Mouse (Mus musculus) E14TG2a.4 (cell line): ENCODE results near the gene Vps13d.

Experiments
- H3K27me3 ChIP-seq: 2 replicates; pipeline ENCODE4 v1.6.1; 2014; ENCODE audit warnings: low read length, control low read depth; ENCODE audit not compliant: insufficient read depth
- H3K36me3 ChIP-seq: 2 replicates; pipeline ENCODE4 v1.6.1; 2014; ENCODE audit warnings: low read length, control low read depth; ENCODE audit not compliant: insufficient read depth
- H3K4me1 ChIP-seq: replicated peaks from 2 replicates; pipeline ENCODE4 v1.6.1; 2014; ENCODE audit warnings: low read depth, low read length, control low read depth
- H3K4me3 ChIP-seq: replicated peaks from 2 replicates; pipeline ENCODE4 v1.5.1; 2014; ENCODE audit warnings: mild to moderate bottlenecking, low read length
- H3K9me3 ChIP-seq: 2 replicates; pipeline ENCODE4 v1.6.1; 2014; ENCODE audit warnings: low read length, control low read depth
- CTCF ChIP-seq: conservative IDR thresholded peaks from 2 replicates; pipeline ENCODE4 v1.5.1; 2014; ENCODE audit warnings: low read length
- NANOG ChIP-seq: IDR thresholded peaks from 2 replicates; pipeline ENCODE4 v1.6.1; 2014; ENCODE audit warnings: borderline replicate concordance, low read length, mixed read lengths
- POU5F1 ChIP-seq: IDR thresholded peaks from 2 replicates; pipeline ENCODE4 v1.6.1; 2014; ENCODE audit warnings: low read length, borderline replicate concordance

Vps13d gene

DNA sequence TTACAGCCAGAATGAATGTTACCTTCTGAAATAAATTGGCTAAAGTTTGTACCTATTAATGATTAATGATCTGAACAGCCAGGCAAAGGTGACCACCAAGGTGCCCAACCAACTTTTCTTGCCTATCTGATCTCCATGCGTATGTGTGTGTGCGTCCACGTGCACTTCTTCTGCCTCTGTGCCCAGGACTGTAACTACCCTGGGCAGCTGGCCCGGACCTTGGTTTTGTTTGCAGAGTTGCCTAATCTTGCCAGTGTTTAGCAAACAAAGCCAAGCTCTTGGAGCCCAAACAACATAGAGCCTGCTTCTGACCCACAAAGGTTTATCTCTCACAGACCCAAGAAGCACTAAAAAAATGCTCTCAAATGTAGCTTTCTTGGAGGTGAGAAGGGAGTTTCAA lies 237.6 kb downstream of the Vps13d start:
- no peak overlapping the region for H3K4me3 ChIP-seq
- no peak for TF ChIP-seq CTCF
- TF ChIP-seq NANOG, result no peak
- no peaks in the 10 kb centered on the region for H3K27me3 ChIP-seq
- no peaks in the 10 kb centered on the region for H3K4me1 ChIP-seq
- H3K9me3 ChIP-seq, result no peaks in the 10 kb centered on the region
- no peaks in the 10 kb centered on the region for H3K36me3 ChIP-seq

DNA sequence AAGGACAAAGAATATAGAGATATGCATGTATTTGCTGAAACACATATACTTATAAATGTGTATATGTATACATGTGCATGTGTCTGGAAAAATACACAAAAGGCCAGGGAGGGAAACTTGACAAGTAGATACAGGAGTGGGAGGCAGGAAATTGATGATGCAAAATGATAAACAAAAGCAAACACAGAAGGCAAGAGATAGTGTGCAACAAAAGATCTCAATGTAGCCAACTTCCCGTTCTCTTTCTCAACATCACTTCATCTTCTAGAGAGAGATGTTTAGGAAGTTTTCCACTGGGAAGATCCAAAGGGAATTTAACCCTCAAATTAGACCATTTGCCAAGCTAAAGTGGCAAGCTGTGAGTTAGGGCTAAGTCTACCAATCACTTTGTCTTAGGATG lies 238.5 kb downstream of the Vps13d start:
- Histone ChIP-seq H3K27me3 (no peaks in the 10 kb centered on the region), H3K36me3 (no peaks in the 10 kb centered on the region), H3K9me3 (no peaks in the 10 kb centered on the region), H3K4me1 (no peaks in the 10 kb centered on the region), H3K4me3 (no peak overlapping the region)
- no peak for TF ChIP-seq POU5F1
- no peak for TF ChIP-seq CTCF
- no peak for TF ChIP-seq NANOG

DNA sequence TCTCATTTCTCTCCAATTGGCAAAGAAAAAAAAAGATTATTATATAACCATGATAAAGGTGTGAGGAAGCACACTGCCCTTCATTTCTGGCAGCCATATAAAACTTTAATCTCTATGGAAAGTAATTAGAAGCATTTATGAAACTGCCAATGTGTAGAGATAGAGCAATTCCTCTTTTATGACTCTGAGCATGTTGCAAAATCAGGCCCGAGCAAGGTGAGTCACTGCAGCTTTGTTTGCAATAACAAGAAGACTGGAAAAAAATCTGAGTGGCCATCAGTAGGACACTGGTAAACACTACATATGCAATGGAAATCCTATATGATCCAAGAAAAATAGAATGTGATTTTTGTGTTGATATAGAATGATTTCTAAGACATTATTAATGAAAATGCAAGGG lies 238.9 kb downstream of the Vps13d start:
- H3K36me3 ChIP-seq, result no peaks in the 10 kb centered on the region
- H3K4me1 ChIP-seq, result no peaks in the 10 kb centered on the region
- no peak overlapping the region for H3K4me3 ChIP-seq
- no peak for TF ChIP-seq POU5F1
- no peak for TF ChIP-seq NANOG
- TF ChIP-seq CTCF, result no peak
- H3K9me3 ChIP-seq, result no peaks in the 10 kb centered on the region
- H3K27me3 ChIP-seq, result no peaks in the 10 kb centered on the region

DNA sequence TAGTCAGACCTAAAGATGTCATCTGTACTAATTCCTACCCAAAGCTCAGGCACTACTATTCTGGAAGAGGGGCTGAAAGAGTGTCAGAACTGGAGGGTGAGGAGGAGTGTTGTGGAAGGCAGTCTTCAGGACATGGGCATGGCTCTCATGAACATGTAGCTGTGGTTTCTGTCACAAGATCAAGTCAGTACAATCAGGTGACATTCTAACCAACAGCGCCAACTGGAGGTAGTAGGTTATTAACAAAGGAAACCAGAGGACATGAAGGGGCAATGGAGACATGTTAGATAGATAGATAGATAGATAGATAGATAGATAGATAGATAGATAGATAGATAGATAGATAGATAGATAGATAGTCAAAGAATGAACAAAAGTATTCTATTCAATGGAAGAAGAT lies 241.4 kb downstream of the Vps13d start:
- no peaks in the 10 kb centered on the region for H3K9me3 ChIP-seq
- H3K36me3 ChIP-seq, result no peaks in the 10 kb centered on the region
- H3K4me1 ChIP-seq, result no peaks in the 10 kb centered on the region; the same call in 1 of the 2 replicates
- no peaks in the 10 kb centered on the region for H3K27me3 ChIP-seq
- H3K4me3 ChIP-seq, result no peak overlapping the region
- no peak for TF ChIP-seq POU5F1
- no peak for TF ChIP-seq NANOG
- TF ChIP-seq CTCF, result no peak

DNA sequence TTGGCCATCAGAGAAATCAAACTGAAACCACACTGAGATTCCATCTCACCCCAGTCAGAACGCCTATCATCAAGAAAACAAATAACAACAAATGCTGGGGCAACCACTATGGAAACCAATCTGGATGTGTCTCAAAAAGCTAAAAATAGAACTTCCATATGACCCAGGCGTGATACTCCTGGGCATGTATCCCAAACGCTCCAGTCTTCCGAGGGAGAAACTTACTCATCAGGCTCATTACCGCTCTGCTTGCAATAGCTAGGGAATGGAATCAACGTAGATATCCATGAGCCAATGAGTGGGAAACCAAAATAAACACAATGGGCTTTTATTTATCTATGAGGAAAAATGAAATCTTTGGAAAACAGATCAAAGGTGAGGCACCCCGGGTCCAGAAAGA lies 242.9 kb downstream of the Vps13d start:
- Histone ChIP-seq H3K4me3 (no peak overlapping the region), H3K36me3 (no peaks in the 10 kb centered on the region), H3K27me3 (no peaks in the 10 kb centered on the region), H3K4me1 (no peaks in the 10 kb centered on the region; the same call in 1 of the 2 replicates), H3K9me3 (no peaks in the 10 kb centered on the region)
- TF ChIP-seq POU5F1, result no peak
- no peak for TF ChIP-seq CTCF
- no peak for TF ChIP-seq NANOG

DNA sequence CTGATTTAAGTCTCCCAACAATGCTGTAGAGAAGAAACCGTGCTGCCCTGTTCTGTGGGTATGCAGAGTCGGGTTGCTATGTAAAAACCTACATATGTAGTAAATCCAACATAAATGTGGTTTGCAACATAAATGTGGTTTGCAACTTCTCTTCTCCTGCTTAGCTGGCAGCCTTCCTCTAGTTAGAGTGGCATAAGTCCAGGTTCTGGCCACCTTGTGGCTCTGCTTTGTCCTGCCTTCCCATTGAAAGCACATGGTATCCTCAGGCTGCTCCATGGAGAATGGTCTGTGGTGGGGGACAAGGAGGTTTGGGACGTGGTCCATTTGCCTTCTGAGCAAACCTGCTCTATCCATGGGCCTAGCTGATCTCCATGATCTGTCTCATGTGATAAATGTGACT lies 243.9 kb downstream of the Vps13d start:
- Histone ChIP-seq H3K27me3 (no peaks in the 10 kb centered on the region), H3K9me3 (no peaks in the 10 kb centered on the region), H3K36me3 (no peaks in the 10 kb centered on the region), H3K4me1 (no peaks in the 10 kb centered on the region; the same call in 1 of the 2 replicates), H3K4me3 (no peak overlapping the region)
- TF ChIP-seq NANOG (no peak), CTCF (no peak), POU5F1 (no peak)

DNA sequence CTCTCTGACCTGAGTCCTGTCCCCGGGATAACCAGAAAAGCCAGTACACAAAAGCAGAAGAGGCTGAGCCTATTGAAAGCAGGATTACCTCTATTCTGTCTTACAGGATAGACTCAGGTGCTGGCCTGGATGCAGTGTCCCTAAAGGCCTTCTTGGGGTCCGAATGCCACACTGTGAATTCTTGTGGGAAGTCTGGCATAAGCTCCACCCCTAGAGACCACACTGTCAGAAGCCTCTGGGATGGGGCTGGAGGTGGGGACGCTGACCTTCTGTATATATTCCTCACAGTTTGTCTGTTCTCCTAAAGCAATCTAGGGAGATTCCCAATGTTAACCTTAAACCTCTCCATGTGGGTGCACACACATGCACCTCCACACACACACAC lies 244.5 kb downstream of the Vps13d start:
- TF ChIP-seq POU5F1 (no peak), NANOG (no peak), CTCF (no peak)
- no peaks in the 10 kb centered on the region for H3K27me3 ChIP-seq

DNA sequence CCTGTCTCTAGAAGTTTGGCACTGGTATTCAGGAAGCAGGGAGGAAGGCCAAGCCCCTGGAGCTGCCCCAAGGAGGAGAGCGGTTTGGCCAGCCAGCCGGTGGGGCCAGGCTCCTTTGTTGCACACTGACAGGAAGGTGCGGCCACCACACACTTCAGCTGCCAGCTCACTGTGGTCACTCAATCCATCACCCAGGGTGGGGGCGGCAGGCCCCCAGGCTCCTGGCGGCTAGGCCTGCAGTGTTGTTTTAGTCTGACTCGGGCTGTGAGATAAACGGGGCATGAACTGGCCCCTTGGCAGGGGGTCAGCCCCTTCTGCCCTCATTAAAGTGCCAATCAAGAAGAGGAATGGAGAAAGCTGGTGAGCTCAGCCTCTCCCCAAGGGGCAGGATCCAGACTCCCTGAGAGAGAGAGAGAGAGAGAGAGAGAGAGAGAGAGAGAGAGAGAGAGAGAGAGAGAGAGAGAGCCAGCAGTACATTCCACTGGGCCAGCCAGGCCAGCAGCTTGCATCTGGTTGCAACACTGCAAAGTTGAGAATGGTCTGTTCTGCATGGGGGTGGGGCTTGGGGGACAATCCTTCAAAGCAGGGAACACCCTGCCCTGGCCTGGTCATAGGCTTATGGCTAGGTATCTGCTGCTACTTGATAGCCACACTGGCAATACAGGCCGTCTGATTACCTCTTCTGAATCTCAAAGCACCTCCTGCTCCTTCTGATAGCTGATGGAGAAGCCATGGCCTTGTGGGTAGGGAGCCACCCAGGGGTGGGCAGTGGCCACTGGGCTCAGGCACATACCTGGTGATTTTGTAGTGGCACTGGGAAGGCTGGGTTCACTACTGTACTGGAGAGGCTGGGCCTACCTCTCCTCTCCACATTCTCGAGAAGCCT lies 245.1 kb downstream of the Vps13d start:
- Histone ChIP-seq H3K4me3 (no peak overlapping the region), H3K9me3 (no peaks in the 10 kb centered on the region), H3K27me3 (no peaks in the 10 kb centered on the region), H3K36me3 (no peaks in the 10 kb centered on the region), H3K4me1 (no peaks in the 10 kb centered on the region; the same call in 1 of the 2 replicates)
- TF ChIP-seq NANOG (no peak), POU5F1 (no peak), CTCF (no peak)

More for the DNA sequence above, 244.5 kb downstream of the Vps13d start:
- H3K36me3 ChIP-seq, result no peaks in the 10 kb centered on the region
- no peaks in the 10 kb centered on the region for H3K9me3 ChIP-seq
- H3K4me3 ChIP-seq, result no peak overlapping the region
- no peaks in the 10 kb centered on the region; the same call in 1 of the 2 replicates for H3K4me1 ChIP-seq
